Mouse (Mus musculus): ENCODE measurements around the gene Slc7a7. TPM values are rescaled to one million over a fixed set of nuclear protein-coding genes. Genes with fewer than 3 reads are reported as not detected.

Gene Slc7a7
- polyA plus RNA-seq, 1 experiment, result 1.5 TPM

DNA sequence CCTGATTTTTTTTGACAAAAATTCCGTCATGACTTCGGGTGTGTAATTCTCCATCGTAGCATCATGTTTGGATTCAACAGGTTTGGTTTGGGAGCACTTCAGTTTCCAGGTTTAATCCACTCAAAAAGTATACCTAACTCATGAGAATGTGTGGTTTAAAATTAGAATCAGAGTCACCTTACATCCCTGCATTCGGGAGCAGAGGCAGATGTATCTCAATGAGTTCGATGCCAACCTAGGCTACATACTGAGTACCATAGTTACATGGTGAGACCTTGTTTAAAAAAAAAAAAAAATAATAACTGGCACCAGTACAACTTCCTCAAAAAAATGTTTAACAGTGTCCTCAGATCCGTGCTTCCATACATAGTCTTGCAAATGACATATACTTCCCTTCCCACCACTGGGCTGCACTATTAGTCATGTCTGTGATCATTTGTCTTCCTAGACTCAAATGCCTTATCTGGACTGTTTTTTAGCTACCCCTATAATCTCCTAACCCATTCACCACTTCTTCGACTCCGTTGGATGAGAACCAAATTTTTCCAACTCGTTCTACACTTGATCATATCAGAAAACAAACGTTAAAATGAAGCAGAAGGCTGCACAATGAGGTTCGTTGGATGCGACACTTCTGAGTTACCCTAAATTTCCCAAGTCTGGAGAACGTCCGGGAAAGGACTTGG is 8.6 kb upstream of the Slc7a7 start:
- Histone ChIP-seq H3K27me3 (ENCODE audit: control insufficient read depth, insufficient read depth, low read length) (0 out of 2 replicates have a peak, but pooled peaks cover 1% of the 10 kb centered on the region), H3K27ac (ENCODE audit: insufficient read depth, low read length) (no peak overlapping the region), H3K4me1 (ENCODE audit: control insufficient read depth, insufficient read depth, low read length) (peaks cover 3% of the 10 kb centered on the region; the same call in 1 of the 2 replicates), H3K4me3 (replicated peaks; ENCODE audit: insufficient read depth, low read depth, low read length) (peak overlapping the region; percentile 63)
- TF ChIP-seq CTCF (IDR thresholded peaks at IDR 0.05; ENCODE audit: borderline replicate concordance, insufficient read depth, low read depth, low read length), result no peak
- TF ChIP-seq POLR2A (IDR thresholded peaks at IDR 0.05; ENCODE audit: borderline replicate concordance, insufficient read depth, low read length), result no peak
- WGBS, result 26% methylated on average over 14 of the region's 14 CpGs
- no peak for DNase-seq

DNA sequence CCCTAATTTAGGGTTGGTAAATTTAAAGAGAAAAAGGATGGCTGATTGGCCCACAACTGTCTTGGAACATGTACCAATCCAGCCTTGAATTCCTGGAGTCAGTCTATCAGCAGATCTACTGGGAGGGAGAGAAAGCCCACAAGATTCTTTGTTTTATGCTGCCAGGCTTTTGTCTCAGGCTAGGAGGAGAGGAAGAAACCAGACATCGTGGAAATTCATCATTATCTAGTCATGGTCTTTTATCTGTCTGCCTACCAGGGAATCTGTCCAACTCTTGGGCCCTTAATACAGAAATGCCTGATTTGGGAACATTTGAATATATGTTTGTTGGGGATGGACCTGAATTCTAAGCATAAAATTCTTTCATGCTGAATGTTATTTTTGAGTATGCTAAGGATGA is 8.0 kb upstream of the Slc7a7 start:
- TF ChIP-seq CTCF (IDR thresholded peaks at IDR 0.05; ENCODE audit: borderline replicate concordance, insufficient read depth, low read depth, low read length), result no peak
- no peak for TF ChIP-seq POLR2A (IDR thresholded peaks at IDR 0.05; ENCODE audit: borderline replicate concordance, insufficient read depth, low read length)
- Histone ChIP-seq H3K4me1 (ENCODE audit: control insufficient read depth, insufficient read depth, low read length) (peaks cover 3% of the 10 kb centered on the region; the same call in 1 of the 2 replicates), H3K27me3 (ENCODE audit: control insufficient read depth, insufficient read depth, low read length) (no peaks in the 10 kb centered on the region), H3K4me3 (replicated peaks; ENCODE audit: insufficient read depth, low read depth, low read length) (no peak overlapping the region), H3K27ac (ENCODE audit: insufficient read depth, low read length) (no peak overlapping the region)
- no peak for DNase-seq
- 78% methylated on average over 1 of the region's 1 CpGs for WGBS

DNA sequence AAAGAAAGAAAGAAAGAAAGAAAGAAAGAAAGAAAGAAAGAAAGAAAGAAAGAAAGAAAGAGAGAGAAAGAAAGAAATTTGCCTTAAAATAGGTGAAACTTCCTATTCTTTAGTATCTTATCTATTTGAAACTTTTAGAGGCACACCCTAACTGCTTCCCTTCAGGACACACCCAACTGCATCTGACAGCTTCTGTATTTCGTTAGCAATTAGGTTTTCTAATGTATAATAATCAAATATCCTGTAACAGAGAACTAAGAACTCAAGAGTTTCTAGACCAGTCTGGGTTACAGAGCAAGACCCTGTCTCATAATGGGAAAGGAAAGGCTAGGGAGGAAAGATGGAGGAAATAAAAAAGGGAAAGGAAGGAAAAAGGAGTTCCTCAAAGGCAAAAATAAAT is 7.1 kb upstream of the Slc7a7 start:
- 91% methylated on average over 1 of the region's 1 CpGs for WGBS
- Histone ChIP-seq H3K4me1 (ENCODE audit: control insufficient read depth, insufficient read depth, low read length) (peaks cover 3% of the 10 kb centered on the region; the same call in 1 of the 2 replicates), H3K27ac (ENCODE audit: insufficient read depth, low read length) (no peak overlapping the region), H3K4me3 (replicated peaks; ENCODE audit: insufficient read depth, low read depth, low read length) (no peak overlapping the region), H3K27me3 (ENCODE audit: control insufficient read depth, insufficient read depth, low read length) (no peaks in the 10 kb centered on the region)
- no peak for DNase-seq
- no peak for TF ChIP-seq POLR2A (IDR thresholded peaks at IDR 0.05; ENCODE audit: borderline replicate concordance, insufficient read depth, low read length)
- no peak for TF ChIP-seq CTCF (IDR thresholded peaks at IDR 0.05; ENCODE audit: borderline replicate concordance, insufficient read depth, low read depth, low read length)

DNA sequence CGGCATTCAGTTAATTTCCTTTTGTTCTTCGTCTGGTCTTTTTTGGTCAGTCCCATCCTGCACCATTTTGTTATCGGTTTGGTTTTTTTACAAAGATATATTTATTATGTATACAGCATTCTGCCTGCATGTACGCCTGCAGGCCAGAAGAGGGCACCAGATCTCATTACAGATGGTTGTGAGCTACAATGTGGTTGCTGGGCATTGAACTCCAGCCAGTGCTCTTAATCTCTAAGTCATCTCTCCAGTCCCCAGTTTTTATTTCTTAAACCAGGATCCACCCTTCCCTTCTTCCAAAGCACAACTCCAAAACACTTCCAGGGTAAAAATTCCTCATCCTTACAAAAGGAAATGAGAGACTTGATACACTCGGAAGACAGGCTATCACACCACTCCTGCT is 5.8 kb upstream of the Slc7a7 start:
- Histone ChIP-seq H3K27me3 (ENCODE audit: control insufficient read depth, insufficient read depth, low read length) (no peaks in the 10 kb centered on the region), H3K4me1 (ENCODE audit: control insufficient read depth, insufficient read depth, low read length) (peaks cover 3% of the 10 kb centered on the region; the same call in 1 of the 2 replicates), H3K4me3 (replicated peaks; ENCODE audit: insufficient read depth, low read depth, low read length) (no peak overlapping the region), H3K27ac (ENCODE audit: insufficient read depth, low read length) (no peak overlapping the region)
- DNase-seq, result no peak
- TF ChIP-seq POLR2A (IDR thresholded peaks at IDR 0.05; ENCODE audit: borderline replicate concordance, insufficient read depth, low read length) (no peak), CTCF (IDR thresholded peaks at IDR 0.05; ENCODE audit: borderline replicate concordance, insufficient read depth, low read depth, low read length) (peak; percentile 34; the same call in 1 of the 2 replicates)
- 56% methylated on average over 5 of the region's 5 CpGs for WGBS

DNA sequence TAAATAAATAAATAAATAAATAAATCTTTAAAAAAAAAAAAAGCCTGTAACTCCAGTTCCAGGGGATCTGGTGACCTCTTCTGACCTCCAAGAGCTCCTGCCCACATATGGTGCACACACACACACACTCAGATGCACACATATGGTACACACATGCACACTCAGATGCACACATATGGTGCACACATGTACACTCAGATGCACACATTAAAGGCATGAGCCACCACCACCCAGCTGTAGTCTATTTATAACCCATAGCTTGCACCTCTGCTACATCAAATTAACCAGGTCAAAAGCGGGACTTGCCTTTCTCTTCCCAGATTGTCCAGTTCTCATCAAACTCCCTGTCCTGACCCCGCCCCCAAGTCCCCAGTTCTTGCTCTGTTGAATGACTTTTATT is 3.4 kb upstream of the Slc7a7 start:
- H3K27ac ChIP-seq (ENCODE audit: insufficient read depth, low read length), result no peak overlapping the region
- DNase-seq, result no peak
- no peak for TF ChIP-seq CTCF (IDR thresholded peaks at IDR 0.05; ENCODE audit: borderline replicate concordance, insufficient read depth, low read depth, low read length)
- TF ChIP-seq POLR2A (IDR thresholded peaks at IDR 0.05; ENCODE audit: borderline replicate concordance, insufficient read depth, low read length), result no peak
- no peaks in the 10 kb centered on the region; the same call in 1 of the 2 replicates for H3K27me3 ChIP-seq (ENCODE audit: control insufficient read depth, insufficient read depth, low read length)
- H3K4me1 ChIP-seq (ENCODE audit: control insufficient read depth, insufficient read depth, low read length), result peaks cover under 1% of the 10 kb centered on the region; the same call in 1 of the 2 replicates
- H3K4me3 ChIP-seq (replicated peaks; ENCODE audit: insufficient read depth, low read depth, low read length), result no peak overlapping the region
- WGBS, result 66% methylated on average over 2 of the region's 2 CpGs

DNA sequence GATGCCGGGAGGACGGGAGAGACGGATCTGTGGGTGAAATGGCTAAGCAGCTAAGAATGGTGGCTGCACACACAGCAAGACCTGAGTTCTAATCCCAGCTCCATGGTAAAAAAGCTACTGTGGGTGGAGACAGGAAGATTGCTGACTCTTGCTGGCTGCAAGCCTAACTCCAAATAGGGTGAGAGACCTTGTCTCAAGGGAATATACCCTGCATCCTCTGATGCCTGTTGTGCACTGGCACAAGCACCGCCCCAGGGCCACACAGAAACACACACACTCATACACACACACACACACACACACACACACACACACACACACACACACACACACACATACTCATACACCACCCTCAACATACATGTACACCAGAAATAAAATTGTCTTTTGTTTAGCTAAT is 750 bp downstream of the Slc7a7 start:
- no peaks in the 10 kb centered on the region for H3K4me1 ChIP-seq (ENCODE audit: control insufficient read depth, insufficient read depth, low read length)
- no peak overlapping the region for H3K4me3 ChIP-seq (replicated peaks; ENCODE audit: insufficient read depth, low read depth, low read length)
- H3K27ac ChIP-seq (ENCODE audit: insufficient read depth, low read length), result no peak overlapping the region
- no peaks in the 10 kb centered on the region; the same call in 1 of the 2 replicates for H3K27me3 ChIP-seq (ENCODE audit: control insufficient read depth, insufficient read depth, low read length)
- no peak for DNase-seq
- TF ChIP-seq POLR2A (IDR thresholded peaks at IDR 0.05; ENCODE audit: borderline replicate concordance, insufficient read depth, low read length) (no peak), CTCF (IDR thresholded peaks at IDR 0.05; ENCODE audit: borderline replicate concordance, insufficient read depth, low read depth, low read length) (no peak)
- WGBS, result 73% methylated on average over 4 of the region's 4 CpGs

DNA sequence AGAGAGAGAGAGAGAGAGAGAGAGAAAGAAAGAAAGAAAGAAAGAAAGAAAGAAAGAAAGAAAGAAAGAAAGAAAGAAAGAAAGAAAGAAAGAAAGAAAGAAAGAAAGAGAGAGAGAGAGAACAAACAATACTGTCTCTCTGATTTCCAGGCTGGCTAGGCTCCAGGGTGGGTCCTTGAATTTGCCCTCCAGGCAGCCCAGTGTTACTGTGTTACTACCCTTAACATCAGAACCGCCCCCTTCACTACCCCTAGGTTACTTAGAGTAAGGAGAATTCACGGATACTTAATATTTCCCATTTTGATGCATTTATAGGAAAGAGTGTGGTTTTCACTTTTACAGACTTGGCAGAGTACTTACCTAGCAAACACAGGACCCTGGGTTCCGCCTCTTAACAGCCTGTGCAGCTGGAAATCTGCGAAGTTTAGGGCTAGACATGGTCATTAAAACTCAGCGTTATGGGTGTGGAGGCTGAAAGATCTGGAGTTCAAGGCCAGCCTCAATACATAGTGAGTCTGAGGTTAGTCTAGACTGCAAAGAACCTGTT is 1.3 kb downstream of the Slc7a7 start:
- Histone ChIP-seq H3K4me1 (ENCODE audit: control insufficient read depth, insufficient read depth, low read length) (no peaks in the 10 kb centered on the region), H3K4me3 (replicated peaks; ENCODE audit: insufficient read depth, low read depth, low read length) (no peak overlapping the region), H3K27me3 (ENCODE audit: control insufficient read depth, insufficient read depth, low read length) (no peaks in the 10 kb centered on the region; the same call in 1 of the 2 replicates), H3K27ac (ENCODE audit: insufficient read depth, low read length) (no peak overlapping the region)
- no peak for DNase-seq
- 54% methylated on average over 5 of the region's 5 CpGs for WGBS
- no peak for TF ChIP-seq POLR2A (IDR thresholded peaks at IDR 0.05; ENCODE audit: borderline replicate concordance, insufficient read depth, low read length)
- no peak for TF ChIP-seq CTCF (IDR thresholded peaks at IDR 0.05; ENCODE audit: borderline replicate concordance, insufficient read depth, low read depth, low read length)

Data from cerebellum, adult 2 months (tissue).